Mouse (Mus musculus) gastrocnemius, postnatal 25 days (tissue): ENCODE data around the gene Chchd6. TPM values are rescaled to one million over a fixed set of nuclear protein-coding genes. Genes with fewer than 3 reads are reported as not detected.

Experiments
- total RNA-seq, 2 experiments: library from RNA; stranded (reverse); gene quantifications; 1 replicate in 1 of 2; 2 replicates in 1 of 2; pipeline ENCODE4 v1.2.3; 2021

Chchd6 gene
- total RNA-seq, 2 experiments from 2014 or later, result 1.6 to 3.0 TPM

Other genes with a start within 250 kb of the Chchd6 start
- 10 to 100 TPM; 16.8 to 19.1 TPM for gene Plxna1, start 233.0 kb downstream of the Chchd6 start, total RNA-seq
- gene Txnrd3, start 48.3 kb upstream of the Chchd6 start, total RNA-seq, result 1 to 10 TPM; 4.3 to 4.7 TPM
- gene Vmn1r40, start 111.9 kb upstream of the Chchd6 start, total RNA-seq, result not detected
- gene Vmn1r41, start 145.1 kb upstream of the Chchd6 start, total RNA-seq, result not detected